Mouse (Mus musculus): ENCODE results near the gene Ifi208. TPM values are rescaled to one million over a fixed set of nuclear protein-coding genes. Genes with fewer than 3 reads are reported as not detected.
"Not testable (repeated sequence)": the region's sequence is repeated elsewhere in the genome, so short reads cannot be mapped to it uniquely, and the experiment has no call there.

Ifi208 gene
- 0.06 TPM in 2 replicates for polyA plus RNA-seq (2016; fragmentation: Nextera tagmentation; extraction: Ambion mirVana)

GRCm38 (mm10) chr1:173673458-173674097 is at the start of gene Ifi208:
Ifi208 (plus strand) TSS chr1:173673675.
- ATAC-seq (ENCODE audit: insufficient number of reproducible peaks, low FRiP score); H3K27me3 ChIP-seq (replicated peaks); H3K36me3 ChIP-seq; H3K4me1 ChIP-seq (replicated peaks); H3K4me3 ChIP-seq; H3K27ac ChIP-seq (ENCODE audit: poor library complexity, severe bottlenecking); H3K9me3 ChIP-seq (replicated peaks); H3K4me2 ChIP-seq; H3K9ac ChIP-seq: not testable (repeated sequence)
- 45% methylated on average over 3 of the region's 3 CpGs for WGBS

- Histone ChIP-seq H3K36me3 (no peaks in the 10 kb centered on the region), H3K4me2 (no peak overlapping the region), H3K27ac (ENCODE audit: poor library complexity, severe bottlenecking) (no peak overlapping the region), H3K9me3 (replicated peaks) (no peaks in the 10 kb centered on the region), H3K4me1 (replicated peaks) (no peaks in the 10 kb centered on the region), H3K9ac (no peak overlapping the region), H3K4me3 (no peak overlapping the region), H3K27me3 (replicated peaks) (no peaks in the 10 kb centered on the region)
- ATAC-seq (ENCODE audit: insufficient number of reproducible peaks, low FRiP score) = no peak
- WGBS = 77% methylated on average over 2 of the region's 2 CpGs
Measured at GRCm38 (mm10) chr1:173624052-173624451, 49.4 kb upstream of the Ifi208 start.

GRCm38 (mm10) chr1:173626686-173627085 is 46.8 kb upstream of the Ifi208 start:
- no peaks in the 10 kb centered on the region for H3K4me1 ChIP-seq (replicated peaks)
- no peak overlapping the region for H3K9ac ChIP-seq
- no peak for ATAC-seq (ENCODE audit: insufficient number of reproducible peaks, low FRiP score)
- no peak overlapping the region for H3K4me3 ChIP-seq
- H3K4me2 ChIP-seq = no peak overlapping the region
- H3K27ac ChIP-seq (ENCODE audit: poor library complexity, severe bottlenecking) = no peak overlapping the region
- 52% methylated on average over 2 of the region's 2 CpGs for WGBS
- H3K9me3 ChIP-seq (replicated peaks) = no peaks in the 10 kb centered on the region
- no peaks in the 10 kb centered on the region for H3K36me3 ChIP-seq
- no peaks in the 10 kb centered on the region for H3K27me3 ChIP-seq (replicated peaks)

- not testable (repeated sequence) for H3K27ac ChIP-seq (ENCODE audit: poor library complexity, severe bottlenecking); H3K9ac ChIP-seq; H3K27me3 ChIP-seq (replicated peaks); H3K36me3 ChIP-seq; ATAC-seq (ENCODE audit: insufficient number of reproducible peaks, low FRiP score); H3K4me2 ChIP-seq; H3K4me1 ChIP-seq (replicated peaks); H3K9me3 ChIP-seq (replicated peaks); H3K4me3 ChIP-seq
- 76% methylated on average over 2 of the region's 2 CpGs for WGBS
Measured at GRCm38 (mm10) chr1:173630622-173631021, 42.9 kb upstream of the Ifi208 start, which contains the start of gene Ifi209. Ifi209 (plus strand) TSS chr1:173630917.

- ATAC-seq (ENCODE audit: insufficient number of reproducible peaks, low FRiP score) = no peak
- WGBS = 76% methylated on average over 5 of the region's 5 CpGs
- H3K4me3 ChIP-seq = no peak overlapping the region
Measured at GRCm38 (mm10) chr1:173633969-173634645, 39.4 kb upstream of the Ifi208 start.

GRCm38 (mm10) chr1:173645393-173645792 is 28.1 kb upstream of the Ifi208 start:
- no peak for ATAC-seq (ENCODE audit: insufficient number of reproducible peaks, low FRiP score)
- Histone ChIP-seq H3K9me3 (replicated peaks) (no peaks in the 10 kb centered on the region), H3K4me2 (no peak overlapping the region), H3K4me1 (replicated peaks) (no peaks in the 10 kb centered on the region), H3K4me3 (no peak overlapping the region), H3K9ac (no peak overlapping the region), H3K27me3 (replicated peaks) (no peaks in the 10 kb centered on the region), H3K36me3 (no peaks in the 10 kb centered on the region), H3K27ac (ENCODE audit: poor library complexity, severe bottlenecking) (no peak overlapping the region)
- 68% methylated on average over 2 of the region's 2 CpGs for WGBS

More at GRCm38 (mm10) chr1:173633969-173634645, 39.4 kb upstream of the Ifi208 start:
- Histone ChIP-seq H3K27ac (ENCODE audit: poor library complexity, severe bottlenecking) (no peak overlapping the region), H3K9ac (no peak overlapping the region), H3K9me3 (replicated peaks) (no peaks in the 10 kb centered on the region), H3K4me1 (replicated peaks) (no peaks in the 10 kb centered on the region), H3K4me2 (no peak overlapping the region), H3K27me3 (replicated peaks) (no peaks in the 10 kb centered on the region), H3K36me3 (no peaks in the 10 kb centered on the region)

GRCm38 (mm10) chr1:173657973-173658372 is 15.5 kb upstream of the Ifi208 start:
- no peak overlapping the region for H3K4me2 ChIP-seq
- no peaks in the 10 kb centered on the region for H3K4me1 ChIP-seq (replicated peaks)
- no peaks in the 10 kb centered on the region for H3K36me3 ChIP-seq
- WGBS = 67% methylated on average over 4 of the region's 4 CpGs
- H3K9ac ChIP-seq = no peak overlapping the region
- H3K4me3 ChIP-seq = no peak overlapping the region
- H3K27ac ChIP-seq (ENCODE audit: poor library complexity, severe bottlenecking) = no peak overlapping the region
- no peak for ATAC-seq (ENCODE audit: insufficient number of reproducible peaks, low FRiP score)
- no peaks in the 10 kb centered on the region for H3K27me3 ChIP-seq (replicated peaks)
- no peaks in the 10 kb centered on the region for H3K9me3 ChIP-seq (replicated peaks)

- ATAC-seq (ENCODE audit: insufficient number of reproducible peaks, low FRiP score); H3K4me3 ChIP-seq; H3K9ac ChIP-seq; H3K27ac ChIP-seq (ENCODE audit: poor library complexity, severe bottlenecking); H3K9me3 ChIP-seq (replicated peaks); H3K27me3 ChIP-seq (replicated peaks); H3K4me2 ChIP-seq; H3K36me3 ChIP-seq; H3K4me1 ChIP-seq (replicated peaks): not testable (repeated sequence)
- WGBS = 67% methylated on average over 1 of the region's 1 CpGs
Measured at GRCm38 (mm10) chr1:173678605-173679004, 5.1 kb downstream of the Ifi208 start.

GRCm38 (mm10) chr1:173694270-173694669 is 20.8 kb downstream of the Ifi208 start:
- H3K27me3 ChIP-seq (replicated peaks) = no peaks in the 10 kb centered on the region
- no peak overlapping the region for H3K27ac ChIP-seq (ENCODE audit: poor library complexity, severe bottlenecking)
- no peak overlapping the region for H3K4me3 ChIP-seq
- WGBS = 88% methylated on average over 1 of the region's 1 CpGs
- H3K9ac ChIP-seq = no peak overlapping the region
- H3K4me2 ChIP-seq = no peak overlapping the region
- H3K9me3 ChIP-seq (replicated peaks) = no peaks in the 10 kb centered on the region
- no peaks in the 10 kb centered on the region for H3K36me3 ChIP-seq
- no peak for ATAC-seq (ENCODE audit: insufficient number of reproducible peaks, low FRiP score)
- H3K4me1 ChIP-seq (replicated peaks) = no peaks in the 10 kb centered on the region

GRCm38 (mm10) chr1:173733219-173733618 is 59.7 kb downstream of the Ifi208 start:
- peak; percentile 61; the same call in 1 of the 2 replicates for ATAC-seq (ENCODE audit: insufficient number of reproducible peaks, low FRiP score)
- H3K27ac ChIP-seq (ENCODE audit: poor library complexity, severe bottlenecking) = no peak overlapping the region
- H3K4me3 ChIP-seq = no peak overlapping the region
- H3K4me2 ChIP-seq = no peak overlapping the region
- H3K9ac ChIP-seq = no peak overlapping the region
- H3K4me1 ChIP-seq (replicated peaks) = no peaks in the 10 kb centered on the region
- H3K9me3 ChIP-seq (replicated peaks) = no peaks in the 10 kb centered on the region
- whole genome bisulfite sequencing = 13% methylated on average over 7 of the region's 7 CpGs
- H3K27me3 ChIP-seq (replicated peaks) = no peaks in the 10 kb centered on the region
- H3K36me3 ChIP-seq = no peaks in the 10 kb centered on the region

GRCm38 (mm10) chr1:173735015-173735414 is 61.5 kb downstream of the Ifi208 start:
- H3K9ac ChIP-seq; H3K36me3 ChIP-seq; H3K4me2 ChIP-seq; ATAC-seq (ENCODE audit: insufficient number of reproducible peaks, low FRiP score); H3K4me3 ChIP-seq; H3K4me1 ChIP-seq (replicated peaks); H3K9me3 ChIP-seq (replicated peaks); H3K27me3 ChIP-seq (replicated peaks); H3K27ac ChIP-seq (ENCODE audit: poor library complexity, severe bottlenecking): not testable (repeated sequence)
- 69% methylated on average over 4 of the region's 4 CpGs for WGBS

Measured in heart, embryonic 12.5 days (tissue).